Mouse (Mus musculus) left cerebral cortex, postnatal 25 days (tissue): ENCODE results near the gene Cntnap4. TPM values are rescaled to one million over a fixed set of nuclear protein-coding genes. Genes with fewer than 3 reads are reported as not detected.
"Not testable (repeated sequence)": the region's sequence is repeated elsewhere in the genome, so short reads cannot be mapped to it uniquely, and the experiment has no call there.

ENCODE experiments used
- DNase-seq, 2 experiments: peaks; one replicate each; pipeline ENCODE4 v3.0.0; 2022; ENCODE audit warnings: low spot score in 2 of 2, mixed read lengths in 1 of 2
- intact Hi-C: fragments of 180-260 bp; cut with DNase I; formaldehyde crosslinking; loops from one replicate; pipeline ENCODE4 v1.15.1; 2025
- total RNA-seq, 2 experiments: library from RNA; stranded (reverse); gene quantifications; 2 replicates each; pipeline ENCODE4 v1.2.3; 2021

The Cntnap4 gene
- total RNA-seq, 2 experiments from 2014 or later = 20.1 to 20.8 TPM

- DNase-seq = no peak
- intact Hi-C loops = no loop called here
These were observed 128.3 kb downstream of the Cntnap4 start for GRCm38 (mm10) chr8:112698141-112698540.

- peak in 1 of 2 experiments; percentile 55 for DNase-seq
- intact Hi-C loops = no loop called here
These were observed 147.1 kb downstream of the Cntnap4 start for GRCm38 (mm10) chr8:112716982-112717381.

DNA sequence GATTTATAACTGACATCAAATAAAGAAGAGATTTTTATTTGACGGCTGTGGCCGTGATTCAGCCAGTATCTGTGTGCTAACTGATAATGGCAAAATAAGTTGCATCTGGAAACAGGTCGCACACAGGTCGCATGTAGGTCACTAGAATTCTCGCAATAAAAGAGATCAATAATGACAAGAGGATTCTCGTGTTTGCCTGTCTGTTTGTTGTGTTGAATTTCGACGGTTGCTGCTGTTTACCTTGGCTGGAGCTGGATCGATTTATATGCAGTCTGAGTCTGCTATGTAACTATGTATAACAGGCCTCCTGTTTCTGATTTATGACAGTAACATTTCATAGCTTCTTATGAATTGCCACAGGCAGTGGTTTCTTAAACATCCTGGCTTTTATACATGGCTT, 155.1 kb downstream of the Cntnap4 start:
- no peak for DNase-seq
- intact Hi-C loops = no loop called here

DNA sequence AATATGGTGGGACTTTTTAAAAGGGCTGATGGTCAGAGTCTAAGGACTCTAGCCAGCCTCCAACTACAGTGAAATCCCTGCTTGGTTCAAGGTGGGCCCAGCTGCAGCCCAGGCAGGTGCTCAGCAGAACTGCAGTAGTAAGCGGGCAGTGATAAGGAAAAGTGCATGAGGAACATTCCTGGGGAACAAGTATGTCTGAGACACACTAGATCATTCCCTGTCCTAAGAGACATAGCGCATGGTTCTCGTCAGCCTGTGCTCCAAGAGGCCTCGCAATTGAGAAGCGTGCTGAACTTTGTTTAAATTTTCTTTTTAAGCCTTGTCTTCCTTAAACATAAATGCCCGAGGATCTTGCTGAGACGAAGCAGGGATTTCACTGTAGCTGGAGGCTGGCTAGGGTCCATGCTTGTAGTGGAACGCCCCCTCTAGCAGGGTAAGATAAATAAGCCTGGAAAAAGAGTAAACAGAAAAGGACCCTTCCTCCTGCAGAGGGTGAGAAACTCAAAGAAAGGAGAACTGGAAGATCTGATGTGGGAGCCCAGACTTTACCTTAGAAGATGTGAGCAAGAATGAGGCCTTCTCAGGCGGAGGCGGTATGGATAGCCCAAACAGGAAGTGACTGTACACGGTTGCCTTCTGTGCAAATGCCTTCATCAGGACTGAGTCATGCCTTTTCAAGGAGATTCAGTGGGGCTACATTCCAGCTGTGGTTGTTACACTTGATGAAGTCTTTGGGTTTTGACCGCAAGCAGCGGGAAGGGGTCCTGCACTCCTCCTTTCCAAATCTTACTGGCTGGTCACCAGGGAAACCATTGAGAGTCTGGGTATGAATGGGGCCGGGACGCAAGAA, 161.0 kb downstream of the Cntnap4 start:
- DNase-seq = peak in 1 of 2 experiments; percentile 24
- intact Hi-C loops = no loop called here

- peak in 1 of 2 experiments; percentile 40 for DNase-seq
- intact Hi-C loops = no loop called here
These were observed 165.7 kb downstream of the Cntnap4 start for GRCm38 (mm10) chr8:112735575-112735974.

GRCm38 (mm10) chr8:112743331-112743730, 173.5 kb downstream of the Cntnap4 start:
- DNase-seq = no peak
- intact Hi-C loops = no loop called here

DNA sequence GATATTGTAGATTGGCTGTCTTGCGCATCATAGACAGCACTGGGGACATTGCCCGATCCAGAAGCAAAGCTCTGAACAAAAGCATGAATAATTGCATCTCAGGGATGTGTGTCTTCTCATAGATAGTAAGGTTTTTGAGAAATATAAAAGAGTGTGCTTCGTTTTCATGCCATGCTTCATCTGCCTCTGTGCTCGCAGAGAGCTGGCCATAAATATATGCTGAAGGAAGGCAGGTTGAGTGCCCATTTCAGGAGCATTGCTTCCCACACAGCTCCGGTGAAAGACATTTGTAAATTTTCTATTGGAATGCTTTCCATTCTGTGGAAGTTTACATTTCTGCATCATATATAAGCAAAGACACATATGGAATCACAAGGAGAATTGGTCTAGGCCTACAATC, 177.5 kb downstream of the Cntnap4 start:
- DNase-seq = peak in 1 of 2 experiments; percentile 60
- intact Hi-C loops = no loop called here

- no peak for DNase-seq
- intact Hi-C loops = no loop called here
These were observed 185.3 kb downstream of the Cntnap4 start for GRCm38 (mm10) chr8:112755171-112755570.

DNA sequence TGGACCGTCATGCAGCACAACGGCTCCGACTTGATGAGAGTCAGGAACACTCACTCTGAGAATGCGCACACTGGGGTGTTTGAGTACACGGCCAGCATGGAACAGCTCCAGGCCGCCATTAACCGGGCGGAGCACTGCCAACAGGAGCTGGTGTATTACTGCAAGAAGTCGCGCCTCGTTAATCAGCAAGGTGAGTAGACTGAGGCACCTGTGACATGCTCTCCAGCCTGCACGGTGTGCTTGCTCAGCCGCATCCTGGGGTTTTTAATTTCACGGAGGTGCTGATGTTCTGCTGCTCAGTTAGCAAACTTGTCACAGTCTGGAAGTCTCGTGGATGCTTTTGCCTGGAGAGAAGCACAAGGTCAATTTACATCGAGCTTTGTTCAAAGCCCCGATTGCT, 233.2 kb downstream of the Cntnap4 start:
- intact Hi-C loops = no loop called here
- no peak for DNase-seq

- DNase-seq = peak in 1 of 2 experiments; percentile 53
These were observed 239.5 kb downstream of the Cntnap4 start for GRCm38 (mm10) chr8:112809382-112809781.

GRCm38 (mm10) chr8:112841057-112841456, 271.2 kb downstream of the Cntnap4 start:
- intact Hi-C loops = no loop called here
- DNase-seq = no peak

More at GRCm38 (mm10) chr8:112809382-112809781, 239.5 kb downstream of the Cntnap4 start:
- intact Hi-C loops = no loop called here

DNA sequence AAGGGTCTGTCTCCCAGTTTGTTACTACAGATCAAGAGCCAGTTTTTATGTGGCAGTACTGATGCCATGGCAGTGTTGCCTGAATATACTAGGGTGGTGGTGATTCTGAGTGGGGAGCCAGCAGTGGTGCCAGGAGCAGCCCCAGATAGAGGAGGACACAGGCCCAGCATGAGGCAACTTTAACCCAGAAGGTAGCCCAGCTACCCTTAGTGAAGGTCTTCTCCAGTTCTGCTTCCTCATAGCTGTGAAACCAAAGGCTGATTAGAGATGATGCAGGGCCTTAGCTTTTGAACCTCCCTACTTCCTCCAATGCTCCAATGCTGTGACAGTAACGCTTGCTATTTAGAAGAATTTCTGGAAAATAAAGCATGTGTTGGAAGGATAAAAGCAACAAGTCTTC, 279.7 kb downstream of the Cntnap4 start:
- DNase-seq, intact Hi-C loops: not testable (repeated sequence)

GRCm38 (mm10) chr8:112906458-112907112, 336.7 kb downstream of the Cntnap4 start:
- intact Hi-C loops = loop anchor here (5.0 to 10.0 kb wide), 2 partner anchors 332 to 844 kb away; partner anchors contain the start of gene Cntnap4
- peak; percentile 83 to 93 for DNase-seq

DNA sequence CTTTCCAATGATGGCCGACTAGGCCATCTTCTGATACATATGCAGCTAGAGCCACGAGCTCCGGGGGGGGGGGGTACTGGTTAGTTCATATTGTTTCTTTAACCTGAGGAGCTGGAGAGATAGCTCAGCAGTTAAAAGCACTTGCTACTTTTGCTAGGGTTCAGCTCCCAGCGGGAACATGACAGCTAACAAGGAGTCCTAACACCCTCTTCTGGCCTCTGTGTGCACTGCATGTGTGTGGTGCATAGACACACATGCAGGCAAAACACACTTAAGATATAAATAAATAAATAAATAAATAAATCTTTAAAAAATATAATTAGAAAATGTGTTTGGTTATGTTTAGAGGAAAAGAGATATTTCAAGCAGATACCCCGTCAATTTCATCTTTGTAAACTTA, 339.7 kb downstream of the Cntnap4 start:
- intact Hi-C loops = loop anchor here (5.0 to 10.0 kb wide), 2 partner anchors 335 to 847 kb away; partner anchors contain the start of gene Cntnap4
- no peak for DNase-seq

DNA sequence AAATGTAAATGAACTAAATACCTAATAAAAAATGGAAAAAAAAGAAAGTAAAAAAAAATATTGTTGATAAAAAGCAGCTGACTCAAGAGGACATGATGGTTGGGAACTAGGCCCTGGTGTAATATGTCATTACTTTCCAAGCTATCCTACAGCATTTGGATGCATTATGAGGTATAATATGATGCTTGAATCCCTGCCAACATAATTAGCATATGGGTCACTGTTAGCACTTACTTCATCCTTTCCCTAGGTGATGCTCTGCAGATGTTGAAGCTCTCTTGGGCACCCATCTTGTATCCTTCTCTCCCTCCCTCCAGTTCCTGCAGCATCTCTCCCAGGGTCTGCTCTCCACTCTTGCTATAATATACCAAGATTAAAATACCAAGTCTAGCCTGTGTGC, 341.6 kb downstream of the Cntnap4 start:
- no peak for DNase-seq
- intact Hi-C loops = no loop called here

DNA sequence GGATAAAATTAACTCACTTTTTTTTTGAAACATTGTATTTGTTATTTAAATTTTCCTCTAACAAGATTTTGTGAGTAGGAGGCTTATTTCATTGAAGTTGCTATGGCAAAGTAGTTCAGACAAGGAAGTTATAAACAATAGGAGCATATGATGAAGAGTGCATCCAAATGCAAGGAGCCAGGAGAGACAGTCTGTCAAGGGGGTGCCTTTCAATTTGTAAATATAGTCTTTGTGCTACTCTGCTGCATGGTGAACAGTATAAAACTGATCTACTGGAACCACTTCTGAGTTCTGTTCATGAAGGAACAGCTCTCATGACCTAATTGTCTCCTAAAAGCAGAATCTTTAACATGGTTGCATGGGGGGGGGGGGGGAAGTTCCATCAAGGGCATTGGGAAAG, 352.3 kb downstream of the Cntnap4 start:
- intact Hi-C loops = no loop called here
- DNase-seq = peak in 1 of 2 experiments; percentile 19

GRCm38 (mm10) chr8:112922789-112923188, 352.9 kb downstream of the Cntnap4 start:
- intact Hi-C loops = no loop called here
- DNase-seq = no peak
